Mouse (Mus musculus): ENCODE measurements at regions not wholly inside any gene's neighbourhood (a gene's known extent, or its start where the extent isn't known, plus 50 kb on each side); places are given as distances from the start of the nearest gene placed in this dataset.

DNA sequence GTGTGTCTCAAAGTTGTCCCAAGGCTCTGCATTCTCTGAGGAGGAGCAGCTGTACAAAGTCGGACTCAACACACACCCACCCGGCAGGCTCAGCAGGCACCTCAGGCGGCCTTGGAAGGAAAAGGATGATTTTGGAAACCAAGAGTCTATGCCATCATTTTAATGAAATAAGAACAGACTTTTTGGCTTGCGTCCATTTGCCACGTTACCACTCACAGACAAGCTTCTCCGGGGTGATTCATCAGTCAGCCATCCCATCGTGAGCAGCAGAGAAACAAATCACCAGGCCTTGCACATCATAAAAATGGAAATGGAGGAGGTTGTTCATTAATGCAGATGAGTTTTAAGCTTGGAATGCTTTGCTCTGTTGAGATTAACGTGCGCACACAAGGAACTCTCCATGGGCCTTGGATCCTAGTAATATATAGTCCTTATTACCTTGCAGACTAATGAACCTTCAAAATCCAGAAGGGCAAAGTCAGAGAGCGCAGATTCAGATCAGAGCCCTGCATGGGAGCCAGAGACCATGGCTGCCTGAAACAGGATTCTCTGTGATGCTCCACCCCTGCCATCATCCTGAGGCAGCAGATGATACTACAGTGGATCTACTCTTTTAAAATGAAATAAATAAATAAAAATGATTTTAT, 198.5 kb downstream of the Actr3 start:
- H3K36me3 ChIP-seq, result no peaks in the 10 kb centered on the region
- H3K4me1 ChIP-seq (replicated peaks), result no peaks in the 10 kb centered on the region
- H3K27ac ChIP-seq, result no peak overlapping the region
- H3K4me3 ChIP-seq (replicated peaks), result no peak overlapping the region
- H3K9me3 ChIP-seq, result peaks cover 8% of the 10 kb centered on the region; the same call in 1 of the 2 replicates
- WGBS, result 87% methylated on average over 10 of the region's 10 CpGs
- ATAC-seq (ENCODE audit: insufficient number of reproducible peaks, insufficient read depth, low FRiP score, low TSS enrichment, low read depth), result no peak
- no peak overlapping the region for H3K4me2 ChIP-seq
- no peaks in the 10 kb centered on the region for H3K27me3 ChIP-seq
- no peak overlapping the region for H3K9ac ChIP-seq (replicated peaks)

DNA sequence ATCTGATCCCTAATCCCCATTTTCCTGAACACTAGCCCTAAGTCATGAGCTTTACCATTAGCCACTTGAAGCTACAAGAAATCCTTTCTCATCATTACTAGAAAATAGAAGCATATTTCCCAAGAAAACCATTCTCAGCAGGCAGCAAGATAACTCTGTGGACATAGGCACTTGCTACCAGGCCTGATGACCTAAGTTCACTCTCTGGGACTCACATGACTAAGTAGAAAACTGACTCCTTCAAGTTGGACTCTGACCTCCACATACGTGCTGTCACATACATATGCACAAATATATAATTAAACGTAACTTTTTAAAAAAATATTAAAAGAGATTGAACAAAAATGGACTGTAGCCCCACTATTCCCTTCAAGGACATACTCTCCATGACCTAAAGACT, 200.8 kb downstream of the Actr3 start:
- H3K4me2 ChIP-seq, result no peak overlapping the region
- no peaks in the 10 kb centered on the region for H3K36me3 ChIP-seq
- H3K9ac ChIP-seq (replicated peaks), result no peak overlapping the region
- H3K27me3 ChIP-seq, result no peaks in the 10 kb centered on the region
- no peak overlapping the region for H3K27ac ChIP-seq
- no peak for ATAC-seq (ENCODE audit: insufficient number of reproducible peaks, insufficient read depth, low FRiP score, low TSS enrichment, low read depth)
- no peaks in the 10 kb centered on the region for H3K4me1 ChIP-seq (replicated peaks)
- H3K9me3 ChIP-seq, result peaks cover 15% of the 10 kb centered on the region; the same call in 1 of the 2 replicates
- H3K4me3 ChIP-seq (replicated peaks), result no peak overlapping the region
- WGBS, result 82% methylated on average over 2 of the region's 2 CpGs

DNA sequence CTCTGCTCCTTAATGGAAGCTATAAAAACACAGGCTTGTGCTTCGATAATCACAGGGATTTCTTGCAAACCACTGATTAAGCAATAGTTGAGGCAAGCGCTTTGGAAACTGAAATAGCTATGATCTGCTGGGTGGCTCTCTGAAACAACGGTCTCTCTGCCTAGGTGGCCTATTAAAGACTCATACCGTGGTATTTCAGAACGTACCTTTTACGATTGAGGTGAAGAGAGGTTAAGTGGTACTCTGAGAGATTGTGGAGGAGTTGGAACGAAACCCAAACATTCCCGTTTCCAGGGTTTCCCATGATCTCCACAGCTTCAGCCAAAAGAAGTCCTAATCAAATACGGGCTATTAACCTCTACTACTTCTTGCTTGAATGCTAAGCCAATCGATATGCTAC, 212.2 kb downstream of the Actr3 start:
- H3K27ac ChIP-seq, result no peak overlapping the region
- H3K36me3 ChIP-seq, result no peaks in the 10 kb centered on the region
- no peaks in the 10 kb centered on the region for H3K27me3 ChIP-seq
- WGBS, result 52% methylated on average over 10 of the region's 10 CpGs
- no peak overlapping the region for H3K4me3 ChIP-seq (replicated peaks)
- H3K4me1 ChIP-seq (replicated peaks), result no peaks in the 10 kb centered on the region
- ATAC-seq (ENCODE audit: insufficient number of reproducible peaks, insufficient read depth, low FRiP score, low TSS enrichment, low read depth), result no peak
- no peaks in the 10 kb centered on the region for H3K9me3 ChIP-seq
- no peak overlapping the region for H3K9ac ChIP-seq (replicated peaks)
- H3K4me2 ChIP-seq, result no peak overlapping the region

DNA sequence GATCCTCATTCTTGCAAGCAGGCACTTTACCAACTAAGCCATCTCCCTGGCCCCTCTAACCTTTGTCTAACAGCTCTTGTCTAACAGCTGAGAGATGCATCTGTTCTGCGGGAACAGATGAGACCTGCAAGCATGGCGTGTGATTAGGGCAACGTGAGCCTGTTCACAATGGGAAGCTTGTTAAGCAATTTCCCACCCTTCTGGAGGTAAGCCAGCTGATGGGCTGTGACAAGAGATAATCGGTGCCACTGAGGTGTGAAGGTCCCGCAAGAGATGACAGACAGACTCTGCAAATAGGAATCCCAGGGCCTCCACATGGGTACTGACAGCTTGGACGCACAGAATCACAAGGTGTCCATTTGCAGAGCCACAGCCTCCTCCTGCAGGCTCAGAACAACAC, 219.3 kb downstream of the Actr3 start:
- WGBS, result 83% methylated on average over 6 of the region's 6 CpGs
- Histone ChIP-seq H3K9ac (replicated peaks) (no peak overlapping the region), H3K27ac (no peak overlapping the region), H3K27me3 (no peaks in the 10 kb centered on the region), H3K4me2 (no peak overlapping the region), H3K4me3 (replicated peaks) (no peak overlapping the region), H3K36me3 (no peaks in the 10 kb centered on the region), H3K4me1 (replicated peaks) (no peaks in the 10 kb centered on the region), H3K9me3 (0 out of 2 replicates have a peak, but pooled peaks cover 7% of the 10 kb centered on the region)
- ATAC-seq (ENCODE audit: insufficient number of reproducible peaks, insufficient read depth, low FRiP score, low TSS enrichment, low read depth), result no peak

DNA sequence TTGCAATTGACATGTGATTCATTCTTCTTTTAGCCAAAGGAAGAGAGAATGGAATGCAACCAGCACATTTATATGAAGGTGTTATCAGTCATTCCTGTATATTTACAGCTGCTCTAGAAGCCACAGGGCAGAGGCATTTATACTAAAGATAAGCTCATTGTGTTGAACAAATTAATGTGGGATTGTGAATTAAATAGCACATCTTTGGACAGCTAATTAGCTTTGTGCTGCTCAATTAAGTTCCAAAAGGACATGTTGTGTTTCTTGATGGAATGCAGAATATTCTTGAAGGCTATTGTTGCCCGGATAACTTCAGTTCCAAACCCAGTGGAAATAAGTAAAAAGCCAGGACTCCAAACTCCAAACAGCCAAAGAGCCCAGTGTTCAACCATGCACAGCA, 248.4 kb downstream of the Actr3 start:
- Histone ChIP-seq H3K4me1 (replicated peaks) (no peaks in the 10 kb centered on the region), H3K27ac (no peak overlapping the region), H3K36me3 (no peaks in the 10 kb centered on the region), H3K9ac (replicated peaks) (no peak overlapping the region), H3K9me3 (no peaks in the 10 kb centered on the region), H3K4me2 (no peak overlapping the region), H3K4me3 (replicated peaks) (no peak overlapping the region), H3K27me3 (no peaks in the 10 kb centered on the region)
- ATAC-seq (ENCODE audit: insufficient number of reproducible peaks, insufficient read depth, low FRiP score, low TSS enrichment, low read depth), result no peak
- 82% methylated on average over 1 of the region's 1 CpGs for WGBS

DNA sequence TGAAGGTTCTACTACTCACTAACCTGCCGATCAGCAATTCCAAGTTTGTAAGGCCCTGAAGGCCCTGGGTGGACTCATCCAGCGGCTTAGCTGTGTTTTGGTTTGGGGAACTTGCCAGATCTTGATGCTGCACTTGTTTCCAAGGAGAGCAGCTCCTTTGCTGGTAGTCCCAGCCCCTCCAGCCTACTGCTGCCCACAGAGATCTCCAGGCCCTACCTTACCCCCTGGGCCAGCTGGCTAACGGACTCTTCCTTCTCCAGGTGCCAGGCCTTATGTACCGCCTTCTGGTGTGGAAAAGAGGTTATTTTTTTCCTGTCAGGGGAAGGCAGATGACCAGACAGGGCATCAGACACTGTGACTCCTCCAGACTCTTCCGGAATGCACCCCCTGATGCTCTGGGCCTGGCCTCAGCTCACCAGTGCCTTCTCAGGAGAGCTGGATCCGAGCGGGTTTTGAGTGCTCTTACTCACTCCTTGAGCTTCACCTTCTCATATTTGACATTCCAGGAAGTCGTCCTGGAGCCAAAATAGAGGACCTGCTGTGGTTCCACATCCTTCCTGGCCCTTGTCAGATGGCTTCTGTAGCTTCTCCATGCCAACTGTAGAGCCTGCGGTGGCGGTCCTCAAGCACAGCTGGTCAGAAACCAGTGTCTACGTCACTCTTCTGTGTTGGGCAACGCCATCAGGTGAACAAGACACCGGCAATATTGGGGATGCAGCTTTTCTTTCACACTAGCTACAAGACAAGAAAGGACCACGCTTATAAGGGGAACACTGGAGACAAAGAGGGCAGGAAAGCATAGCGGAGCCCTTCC, 259.2 kb downstream of the Actr3 start:
- Histone ChIP-seq H3K4me3 (replicated peaks) (no peak overlapping the region), H3K36me3 (no peaks in the 10 kb centered on the region), H3K4me1 (replicated peaks) (no peaks in the 10 kb centered on the region), H3K9ac (replicated peaks) (no peak overlapping the region), H3K27ac (no peak overlapping the region), H3K27me3 (no peaks in the 10 kb centered on the region), H3K9me3 (no peaks in the 10 kb centered on the region), H3K4me2 (no peak overlapping the region)
- 91% methylated on average over 15 of the region's 15 CpGs for WGBS
- ATAC-seq (ENCODE audit: insufficient number of reproducible peaks, insufficient read depth, low FRiP score, low TSS enrichment, low read depth), result no peak

DNA sequence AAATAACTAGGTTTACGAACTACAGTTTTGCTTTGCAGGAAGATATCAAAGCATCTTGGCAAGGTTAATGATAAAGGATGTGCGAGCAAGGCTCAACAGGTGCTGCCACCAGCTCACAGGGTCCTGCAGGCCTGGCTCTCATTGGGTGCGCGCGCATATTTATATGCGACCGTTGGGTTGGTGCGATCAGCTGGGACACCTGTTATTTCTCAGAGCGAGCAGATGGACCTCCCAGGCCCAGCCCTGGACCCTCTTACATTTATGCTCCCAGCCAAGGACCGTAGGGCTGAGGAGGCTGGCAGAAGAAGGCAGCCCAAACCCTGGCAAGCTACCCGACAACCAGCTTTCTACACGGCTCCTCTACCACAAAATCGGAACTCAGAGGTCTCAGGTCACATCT, 260.8 kb downstream of the Actr3 start:
- WGBS, result 91% methylated on average over 13 of the region's 13 CpGs
- Histone ChIP-seq H3K9ac (replicated peaks) (no peak overlapping the region), H3K4me3 (replicated peaks) (no peak overlapping the region), H3K36me3 (no peaks in the 10 kb centered on the region), H3K27me3 (no peaks in the 10 kb centered on the region), H3K9me3 (no peaks in the 10 kb centered on the region), H3K27ac (no peak overlapping the region), H3K4me2 (no peak overlapping the region), H3K4me1 (replicated peaks) (no peaks in the 10 kb centered on the region)
- ATAC-seq (ENCODE audit: insufficient number of reproducible peaks, insufficient read depth, low FRiP score, low TSS enrichment, low read depth), result no peak

DNA sequence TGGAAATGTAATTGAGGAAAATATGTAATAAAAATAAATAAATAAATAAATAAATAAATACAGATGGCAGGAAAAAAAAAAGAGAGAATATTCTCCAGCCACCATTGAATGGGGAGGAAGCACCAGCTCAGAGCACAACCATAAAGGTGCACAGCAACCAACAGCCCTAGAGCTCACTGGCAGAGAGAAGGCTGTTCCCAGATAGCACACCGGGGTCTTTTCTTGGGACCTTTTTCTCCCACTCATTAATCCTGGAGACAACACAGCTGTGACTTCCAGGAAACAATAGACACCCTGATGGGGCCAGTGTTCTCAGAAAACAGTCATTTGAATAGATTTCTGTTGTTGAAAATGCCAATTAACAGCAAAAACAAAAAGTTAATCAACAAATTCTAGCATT, 263.1 kb downstream of the Actr3 start:
- no peaks in the 10 kb centered on the region for H3K27me3 ChIP-seq
- 65% methylated on average over 1 of the region's 1 CpGs for WGBS
- no peak overlapping the region for H3K4me2 ChIP-seq
- ATAC-seq (ENCODE audit: insufficient number of reproducible peaks, insufficient read depth, low FRiP score, low TSS enrichment, low read depth), result no peak
- no peak overlapping the region for H3K4me3 ChIP-seq (replicated peaks)
- H3K36me3 ChIP-seq, result no peaks in the 10 kb centered on the region
- no peaks in the 10 kb centered on the region for H3K9me3 ChIP-seq
- no peak overlapping the region for H3K9ac ChIP-seq (replicated peaks)
- no peaks in the 10 kb centered on the region for H3K4me1 ChIP-seq (replicated peaks)
- H3K27ac ChIP-seq, result no peak overlapping the region

DNA sequence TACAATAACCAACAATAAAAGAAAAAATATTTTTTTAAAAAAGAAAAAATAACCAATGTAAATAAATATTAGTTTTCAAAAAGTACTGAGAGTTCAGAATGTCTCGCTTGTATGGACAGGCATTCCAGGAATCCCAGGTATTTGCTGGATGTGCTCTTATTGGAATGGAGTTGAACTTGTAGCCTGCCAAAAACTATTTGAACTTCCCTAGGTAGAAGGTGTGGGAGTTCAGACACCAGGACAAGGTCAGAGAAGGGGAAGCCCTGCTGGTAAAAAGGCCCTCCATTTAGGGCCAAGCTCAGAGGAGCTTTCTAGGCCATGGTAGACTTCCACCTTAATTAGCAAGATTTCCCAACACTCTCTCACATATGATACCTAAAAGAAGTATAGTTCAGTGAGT, 270.3 kb downstream of the Actr3 start:
- WGBS, result 75% methylated on average over 1 of the region's 1 CpGs

DNA sequence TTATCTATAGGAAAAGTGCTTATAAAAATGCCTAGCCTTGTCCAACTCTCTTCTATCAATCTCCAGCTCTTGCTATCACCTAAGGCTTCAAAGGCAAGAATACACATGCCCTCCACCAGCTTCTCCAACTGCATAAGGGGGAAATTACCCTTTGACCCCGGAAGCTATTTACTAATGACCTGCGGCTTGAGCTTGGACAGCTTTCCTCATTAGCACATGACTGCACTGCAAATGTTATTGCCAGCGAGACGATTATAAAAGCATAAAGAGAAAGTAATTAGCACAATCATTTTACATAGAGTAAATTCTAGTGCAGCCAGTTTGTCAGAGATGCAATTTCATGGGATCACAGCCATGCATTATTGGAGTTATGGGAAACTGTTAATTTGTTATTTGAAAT, 277.0 kb downstream of the Actr3 start:
- Histone ChIP-seq H3K9me3 (no peaks in the 10 kb centered on the region), H3K9ac (replicated peaks) (no peak overlapping the region), H3K4me2 (no peak overlapping the region), H3K27ac (no peak overlapping the region), H3K4me1 (replicated peaks) (no peaks in the 10 kb centered on the region), H3K36me3 (no peaks in the 10 kb centered on the region), H3K4me3 (replicated peaks) (no peak overlapping the region), H3K27me3 (no peaks in the 10 kb centered on the region)
- no peak for ATAC-seq (ENCODE audit: insufficient number of reproducible peaks, insufficient read depth, low FRiP score, low TSS enrichment, low read depth)
- 46% methylated on average over 4 of the region's 4 CpGs for WGBS

More for the DNA sequence above, 270.3 kb downstream of the Actr3 start:
- no peak overlapping the region for H3K4me3 ChIP-seq (replicated peaks)
- H3K4me1 ChIP-seq (replicated peaks), result no peaks in the 10 kb centered on the region
- ATAC-seq (ENCODE audit: insufficient number of reproducible peaks, insufficient read depth, low FRiP score, low TSS enrichment, low read depth), result no peak
- H3K27me3 ChIP-seq, result no peaks in the 10 kb centered on the region
- no peak overlapping the region for H3K9ac ChIP-seq (replicated peaks)
- no peaks in the 10 kb centered on the region for H3K36me3 ChIP-seq
- no peak overlapping the region for H3K27ac ChIP-seq
- no peak overlapping the region for H3K4me2 ChIP-seq
- no peaks in the 10 kb centered on the region for H3K9me3 ChIP-seq

DNA sequence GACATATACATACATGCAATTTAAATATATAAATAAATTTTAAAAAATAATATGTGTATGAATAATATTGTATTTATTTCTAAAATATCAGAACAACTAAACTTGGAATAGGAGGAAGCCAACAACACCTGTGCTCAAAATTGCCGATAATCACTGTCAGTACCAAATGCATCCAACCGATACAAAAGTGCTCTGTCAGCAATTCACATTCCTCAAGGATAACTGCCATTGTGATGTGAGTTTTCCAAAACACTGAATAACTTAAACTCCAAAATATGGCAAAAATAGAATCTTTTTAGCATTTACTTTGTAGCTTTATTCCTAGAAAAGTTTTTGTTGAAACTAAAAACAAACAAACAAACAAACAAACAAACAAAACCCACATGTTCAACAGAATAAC, 279.4 kb downstream of the Actr3 start:
- ATAC-seq (ENCODE audit: insufficient number of reproducible peaks, insufficient read depth, low FRiP score, low TSS enrichment, low read depth), result no peak
- H3K4me3 ChIP-seq (replicated peaks), result no peak overlapping the region
- H3K27ac ChIP-seq, result no peak overlapping the region
- no peaks in the 10 kb centered on the region for H3K4me1 ChIP-seq (replicated peaks)
- H3K9me3 ChIP-seq, result no peaks in the 10 kb centered on the region
- no peaks in the 10 kb centered on the region for H3K36me3 ChIP-seq
- no peak overlapping the region for H3K4me2 ChIP-seq
- no peak overlapping the region for H3K9ac ChIP-seq (replicated peaks)
- H3K27me3 ChIP-seq, result no peaks in the 10 kb centered on the region
- 95% methylated on average over 2 of the region's 2 CpGs for WGBS

DNA sequence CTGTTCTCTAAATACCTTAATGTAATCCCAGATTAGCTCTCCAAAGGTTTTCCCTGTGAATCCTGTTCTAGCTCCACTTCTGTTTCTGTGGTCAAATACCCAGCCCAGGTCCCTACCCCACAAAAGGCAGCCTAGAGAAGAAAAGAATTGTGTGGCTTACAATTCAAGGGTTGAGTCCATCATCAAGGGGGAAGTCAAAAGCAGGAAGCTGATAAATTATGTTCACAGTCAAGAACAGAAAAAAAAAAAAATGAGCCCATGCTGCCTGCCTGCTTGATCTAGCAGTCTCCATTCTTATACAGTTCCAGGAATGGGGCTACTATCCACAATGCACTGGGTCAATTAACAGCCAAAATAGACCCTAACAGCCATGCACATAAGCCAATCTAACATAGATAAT, 285.7 kb downstream of the Actr3 start:
- no peak overlapping the region for H3K9ac ChIP-seq (replicated peaks)
- H3K4me3 ChIP-seq (replicated peaks), result no peak overlapping the region
- no peak overlapping the region for H3K27ac ChIP-seq
- no peaks in the 10 kb centered on the region for H3K27me3 ChIP-seq
- no peaks in the 10 kb centered on the region for H3K9me3 ChIP-seq
- ATAC-seq (ENCODE audit: insufficient number of reproducible peaks, insufficient read depth, low FRiP score, low TSS enrichment, low read depth), result no peak
- H3K36me3 ChIP-seq, result no peaks in the 10 kb centered on the region
- H3K4me2 ChIP-seq, result no peak overlapping the region
- H3K4me1 ChIP-seq (replicated peaks), result no peaks in the 10 kb centered on the region
